Mouse (Mus musculus) heart, postnatal 0 days (tissue): ENCODE measurements around the gene Gm17783.

Source experiments
- CTCF ChIP-seq: IDR thresholded peaks from 2 replicates; pipeline ENCODE4 v1.5.1; 2016; ENCODE audit warnings: antibody characterized with exemption, control low read depth, low read depth
- EP300 ChIP-seq: IDR thresholded peaks from 2 replicates; pipeline ENCODE4 v1.6.1; 2016; ENCODE audit warnings: antibody characterized with exemption, low read depth

GRCm38 (mm10) chr16:45579883-45580282 is 48.0 kb upstream of the Gm17783 start:
- no peak for TF ChIP-seq CTCF
- no peak for TF ChIP-seq EP300
